Mouse (Mus musculus): ENCODE data around the gene Mgea5. TPM values are rescaled to one million over a fixed set of nuclear protein-coding genes. Genes with fewer than 3 reads are reported as not detected.

Mgea5 gene
- total and polyA plus RNA-seq, 3 experiments = 54.4 to 67.0 TPM; not detected in 1

DNA sequence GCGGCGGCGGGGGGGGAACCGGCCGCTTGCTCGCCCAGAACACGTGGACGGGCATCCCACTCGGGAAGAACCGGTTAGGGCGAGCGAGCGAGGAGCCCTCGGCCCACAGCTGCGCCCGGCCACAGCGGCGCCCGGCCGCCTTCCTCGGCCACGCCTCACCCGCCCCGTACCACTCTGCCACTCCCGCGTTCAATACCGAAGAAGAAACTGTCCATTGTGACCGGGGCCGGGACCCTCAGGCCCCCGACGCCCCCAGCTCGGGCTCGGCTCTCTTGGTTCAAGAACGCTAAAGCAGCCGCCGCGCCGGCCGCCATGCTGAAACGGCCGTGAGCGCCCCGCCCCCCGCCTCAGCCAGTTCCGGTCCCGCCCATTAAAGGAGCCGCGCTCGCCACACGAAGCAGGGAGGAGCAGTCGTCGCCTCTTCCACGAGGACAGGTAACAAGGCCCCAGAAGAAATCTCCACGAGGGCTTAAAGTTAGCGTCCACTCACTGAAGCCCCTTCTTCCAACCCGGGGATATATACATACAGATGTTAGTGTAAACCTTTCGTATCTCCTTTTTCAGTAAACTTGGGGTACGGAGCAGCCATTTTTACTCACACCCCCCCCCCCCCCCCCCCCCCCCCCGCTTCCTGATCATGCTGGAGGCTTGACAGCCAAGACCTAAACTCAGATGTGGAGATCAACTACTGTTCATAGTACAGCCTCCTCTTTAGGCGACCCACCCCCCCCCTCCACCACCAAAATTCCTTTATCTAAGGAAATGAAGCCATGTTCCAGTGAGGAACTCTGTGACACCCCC, 34.2 kb downstream of the Mgea5 start, which contains the start of gene Npm3:
TSS of gene Npm3 (minus strand) at position 349 of the 801 bp plus-strand sequence.
- TF ChIP-seq NELFE (IDR thresholded peaks at IDR 0.05; ENCODE audit: low read depth, low read length) (peak; percentile 88), SMC3 (IDR thresholded peaks at IDR 0.05; ENCODE audit: low read depth, low read length) (no peak), JUND (IDR thresholded peaks at IDR 0.05; ENCODE audit: low read depth, low read length) (no peak), POLR2AphosphoS5 (IDR thresholded peaks at IDR 0.05; ENCODE audit: borderline replicate concordance, low read depth, low read length) (no peak), POLR2A (IDR thresholded peaks at IDR 0.05; ENCODE audit: control insufficient read depth in 1 of 2, insufficient read depth in 1 of 2, low read depth in 1 of 2, low read length in 2 of 2, poor library complexity in 1 of 2) (peak; percentile 85 to 96), ZNF384 (IDR thresholded peaks at IDR 0.05; ENCODE audit: low read depth, low read length) (peak; percentile 15; the same call in 1 of the 2 replicates), MAX (IDR thresholded peaks at IDR 0.05; ENCODE audit: low read length) (peak; percentile 79), USF1 (IDR thresholded peaks at IDR 0.05; ENCODE audit: low read depth, low read length) (no peak), TAL1 (IDR thresholded peaks at IDR 0.05; ENCODE audit: low read length) (no peak), KAT2A (conservative IDR thresholded peaks at IDR 0.05; ENCODE audit: low read depth, low read length) (peak; percentile 58; the same call in 1 of the 2 replicates), RAD21 (IDR thresholded peaks at IDR 0.05; ENCODE audit: low read depth, low read length) (no peak), NRF1 (IDR thresholded peaks at IDR 0.05; ENCODE audit: insufficient read depth, low read depth, low read length, poor library complexity, severe bottlenecking) (0 out of 2 replicates have a peak, but pooled peaks have one; percentile 27), ELF1 (IDR thresholded peaks at IDR 0.05; ENCODE audit: low read depth, low read length) (peak; percentile 84), MYB (IDR thresholded peaks at IDR 0.05; ENCODE audit: low read depth, low read length) (peak; percentile 73), GATA1 (IDR thresholded peaks at IDR 0.05; ENCODE audit: low read depth, low read length) (no peak), MEF2A (IDR thresholded peaks at IDR 0.05; ENCODE audit: extremely low read depth, insufficient replicate concordance, low read depth, low read length, poor library complexity, severe bottlenecking) (no peak), E2F4 (IDR thresholded peaks at IDR 0.05; ENCODE audit: borderline replicate concordance, low read depth, low read length) (no peak; the same call in 1 of the 2 replicates), MXI1 (IDR thresholded peaks at IDR 0.05; ENCODE audit: low read depth, low read length) (peak; percentile 73), ZC3H11A (IDR thresholded peaks at IDR 0.05; ENCODE audit: low read depth, low read length) (no peak), SIN3A (IDR thresholded peaks at IDR 0.05; ENCODE audit: low read length) (peak; percentile 97), TCF12 (IDR thresholded peaks at IDR 0.05; ENCODE audit: low read depth, low read length) (peak; percentile 71; the same call in 1 of the 2 replicates), ETS1 (IDR thresholded peaks at IDR 0.05; ENCODE audit: low read depth, low read length) (peak; percentile 20; the same call in 1 of the 2 replicates), GABPA (IDR thresholded peaks at IDR 0.05; ENCODE audit: low read depth, low read length) (no peak), CHD1 (IDR thresholded peaks at IDR 0.05; ENCODE audit: low read depth, low read length) (peak; percentile 96), HCFC1 (IDR thresholded peaks at IDR 0.05; ENCODE audit: low read depth, low read length) (peak; percentile 87), BHLHE40 (IDR thresholded peaks at IDR 0.05; ENCODE audit: borderline replicate concordance, low read depth, low read length) (no peak), EP300 (IDR thresholded peaks at IDR 0.05; ENCODE audit: low read depth in 1 of 2, low read length in 2 of 2) (peak in 1 of 2 experiments; percentile 60; a peak in 2 of 4 replicates), MAZ (IDR thresholded peaks at IDR 0.05; ENCODE audit: low read depth, low read length) (peak; percentile 88), ZMIZ1 (IDR thresholded peaks at IDR 0.05; ENCODE audit: low read depth, low read length) (peak; percentile 88), MYC (IDR thresholded peaks at IDR 0.05; ENCODE audit: low read depth, low read length) (peak; percentile 95), POLR2AphosphoS2 (IDR thresholded peaks at IDR 0.05; ENCODE audit: low read length) (peak; percentile 97), ZKSCAN1 (IDR thresholded peaks at IDR 0.05; ENCODE audit: low read depth, low read length) (0 out of 2 replicates have a peak, but pooled peaks have one; percentile 43), TBP (IDR thresholded peaks at IDR 0.05; ENCODE audit: low read depth, low read length) (peak; percentile 56; the same call in 1 of the 2 replicates), CTCF (IDR thresholded peaks at IDR 0.05 in 2 of 3, conservative IDR thresholded peaks at IDR 0.05 in 1 of 3; ENCODE audit: control insufficient read depth in 1 of 3, insufficient read depth in 1 of 3, low read depth in 2 of 3, low read length in 3 of 3, poor library complexity in 1 of 3, severe bottlenecking in 1 of 3) (no peak), USF2 (IDR thresholded peaks at IDR 0.05; ENCODE audit: borderline replicate concordance in 1 of 2, insufficient read depth in 1 of 2, low read depth in 1 of 2, low read length in 2 of 2) (no peak)

More for the DNA sequence above, 34.2 kb downstream of the Mgea5 start, which contains the start of gene Npm3:
- H3K4me1 ChIP-seq (ENCODE audit: control insufficient read depth in 1 of 2, insufficient read depth in 2 of 2, low read length in 2 of 2) = peaks cover 0 to 8% of the 10 kb centered on the region in 2 experiments; a peak in 2 of 4 replicates
- H3K27me3 ChIP-seq (ENCODE audit: control insufficient read depth in 1 of 2, insufficient read depth in 2 of 2, low read length in 2 of 2) = no peaks in the 10 kb centered on the region
- peaks cover 11 to 14% of the 10 kb centered on the region in 2 experiments for H3K36me3 ChIP-seq (ENCODE audit: control insufficient read depth in 1 of 2, insufficient read depth in 2 of 2, low read length in 2 of 2)
- H3K79me2 ChIP-seq (ENCODE audit: control insufficient read depth, insufficient read depth, low read length, poor library complexity) = peaks cover 17% of the 10 kb centered on the region
- H3K4me3 ChIP-seq (ENCODE audit: control insufficient read depth in 1 of 2, insufficient read depth in 1 of 2, low read depth in 2 of 2, low read length in 2 of 2) = peak within 1 kb of the TSS; percentile 88 to 92
- peak within 1 kb of the TSS; percentile 84 for H3K27ac ChIP-seq (ENCODE audit: control insufficient read depth, low read depth, low read length)
- no peaks in the 10 kb centered on the region for H3K9me3 ChIP-seq (replicated peaks; ENCODE audit: insufficient read depth, low read length)
- peak; percentile 95 for DNase-seq (ENCODE audit: low read depth, low spot score)
- H3K9ac ChIP-seq (ENCODE audit: control insufficient read depth, low read depth, low read length, poor library complexity, severe bottlenecking) = peak within 1 kb of the TSS; percentile 85

All from MEL (cell line).